Mouse (Mus musculus) brain, embryonic 14.5 days (tissue): ENCODE data around the gene Ttyh2. TPM values are rescaled to one million over a fixed set of nuclear protein-coding genes. Genes with fewer than 3 reads are reported as not detected.

Source experiments
- DNase-seq: peaks from one replicate; pipeline ENCODE4 v3.0.0-alpha.2; 2011; ENCODE audit warnings: low read depth
- CTCF ChIP-seq: fragments of 200-500 bp; IDR thresholded peaks from 2 replicates; pipeline ENCODE4 v1.5.1; 2012; ENCODE audit warnings: inconsistent platforms, mild to moderate bottlenecking, moderate library complexity, borderline replicate concordance; ENCODE audit not compliant: insufficient read depth, insufficient read length; ENCODE audit errors: extremely low read depth
- POLR2A ChIP-seq: fragments of 200-500 bp; IDR thresholded peaks from 2 replicates; pipeline ENCODE4 v1.6.1; 2012; ENCODE audit warnings: mild to moderate bottlenecking, inconsistent platforms, borderline replicate concordance; ENCODE audit not compliant: poor library complexity, insufficient read depth, insufficient read length, severe bottlenecking; ENCODE audit errors: extremely low read depth
- polyA plus RNA-seq: library from polyadenylated mRNA; depleted of rRNA; stranded (reverse); fragments of >200 nt; gene quantifications from 2 replicates; pipeline ENCODE4 v1.2.3, GENCODE M21; 2012

Ttyh2 gene
- polyA plus RNA-seq, 1 experiment = 25.4 TPM

DNA sequence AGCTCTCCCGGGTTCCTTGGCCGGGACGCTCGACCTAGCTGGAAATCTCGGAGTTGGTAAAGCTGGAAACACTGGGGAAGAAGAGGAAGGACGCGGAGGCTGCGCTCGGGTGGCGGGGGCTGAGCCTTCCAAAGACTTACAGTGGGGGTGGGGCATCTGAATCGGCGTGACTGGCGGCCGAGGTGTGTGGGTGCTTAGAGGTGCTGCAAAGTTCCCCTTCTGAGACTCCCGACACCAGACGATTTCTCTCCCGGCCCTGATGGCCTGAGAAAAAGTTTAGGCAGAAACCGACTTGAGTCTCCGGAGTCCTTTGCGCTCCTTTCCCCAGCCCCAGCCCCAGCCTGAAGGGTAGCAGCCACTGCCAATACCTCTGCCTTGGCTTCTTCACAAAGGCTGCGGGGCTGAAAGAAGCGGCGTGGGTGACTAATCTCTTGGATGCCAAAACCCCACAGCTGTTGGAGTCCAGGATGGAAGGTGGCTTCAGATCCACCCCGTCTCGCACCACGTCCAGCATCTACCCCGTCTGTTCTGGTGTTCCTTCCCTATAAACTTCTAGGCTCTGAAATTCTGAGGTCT is 683 bp downstream of the Ttyh2 start:
- no peak for TF ChIP-seq CTCF
- no peak for TF ChIP-seq POLR2A

DNA sequence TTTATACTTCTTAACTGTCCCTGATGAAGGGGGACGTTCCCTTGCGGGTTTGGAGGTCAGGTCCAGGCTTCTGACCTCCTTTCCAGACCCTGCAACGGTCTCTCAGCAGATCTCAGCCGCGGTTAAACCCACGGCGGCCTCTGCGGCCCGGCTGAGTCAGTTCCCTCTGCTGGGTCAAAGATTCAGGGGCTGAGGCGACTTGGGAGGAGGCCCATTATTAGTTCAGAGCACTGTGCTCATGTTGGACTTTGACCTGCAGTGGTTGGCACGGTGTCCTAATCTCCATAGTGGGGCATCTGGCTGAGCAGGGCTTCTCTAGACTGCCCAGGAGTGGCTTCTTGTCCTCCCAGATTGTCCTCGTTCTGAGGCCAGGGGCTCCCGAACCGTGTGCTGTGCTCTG is 1.2 kb downstream of the Ttyh2 start:
- TF ChIP-seq CTCF = no peak
- no peak for TF ChIP-seq POLR2A
- no peak for DNase-seq

More for the DNA sequence above, 683 bp downstream of the Ttyh2 start:
- DNase-seq = peak; percentile 66

DNA sequence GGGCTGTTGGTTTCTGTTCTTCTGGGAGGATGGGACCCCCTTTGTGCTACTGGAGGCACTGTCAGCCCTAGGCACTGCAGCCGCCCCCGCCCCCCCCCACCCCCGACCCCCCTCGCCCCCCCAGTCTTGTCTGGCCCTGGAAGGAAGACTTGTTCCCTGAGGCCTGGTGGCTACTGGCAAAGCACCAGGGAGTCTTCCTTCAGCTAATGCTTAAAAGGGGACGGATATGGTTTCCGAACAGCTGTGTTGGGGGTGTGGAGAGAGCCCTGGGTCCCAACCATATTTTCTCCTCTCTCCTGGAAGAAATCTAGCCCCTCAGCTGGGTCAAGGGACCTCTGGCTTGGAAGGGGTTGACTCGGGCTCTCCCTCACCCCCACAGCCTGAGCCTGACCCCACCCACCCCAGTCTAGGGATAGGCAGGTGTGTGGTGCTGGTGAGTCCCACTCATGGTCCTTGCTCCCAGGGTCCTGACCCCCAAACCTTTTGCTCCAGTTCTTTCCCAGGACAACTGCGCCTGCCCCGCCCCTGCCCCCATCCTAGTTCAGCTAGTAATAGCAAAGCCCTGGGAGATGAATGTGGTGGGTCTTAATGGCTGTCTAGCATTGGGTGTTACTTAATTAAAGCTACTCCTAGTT is 1.8 kb downstream of the Ttyh2 start:
- no peak for DNase-seq
- TF ChIP-seq CTCF = no peak
- no peak for TF ChIP-seq POLR2A

DNA sequence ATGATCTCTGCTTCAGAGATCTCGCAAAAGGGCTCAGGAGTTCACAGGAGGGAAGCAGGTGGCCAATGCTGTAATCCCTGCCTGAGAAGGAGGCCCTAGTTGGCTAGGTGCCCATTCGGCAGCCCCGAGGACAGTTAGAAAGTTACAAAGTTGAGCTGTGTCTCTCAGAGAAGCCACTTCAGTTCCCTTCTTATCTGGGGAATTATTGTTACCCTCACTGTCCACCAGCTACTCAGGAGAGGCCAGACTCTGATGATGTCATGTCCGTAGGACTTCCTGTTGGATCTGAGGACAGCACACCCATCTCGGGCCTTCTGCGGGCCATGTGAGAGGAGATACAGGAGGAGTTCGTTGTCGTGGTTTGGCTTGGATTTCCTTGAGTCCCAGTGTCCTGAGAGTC is 4.4 kb downstream of the Ttyh2 start:
- TF ChIP-seq POLR2A (no peak), CTCF (no peak)

DNA sequence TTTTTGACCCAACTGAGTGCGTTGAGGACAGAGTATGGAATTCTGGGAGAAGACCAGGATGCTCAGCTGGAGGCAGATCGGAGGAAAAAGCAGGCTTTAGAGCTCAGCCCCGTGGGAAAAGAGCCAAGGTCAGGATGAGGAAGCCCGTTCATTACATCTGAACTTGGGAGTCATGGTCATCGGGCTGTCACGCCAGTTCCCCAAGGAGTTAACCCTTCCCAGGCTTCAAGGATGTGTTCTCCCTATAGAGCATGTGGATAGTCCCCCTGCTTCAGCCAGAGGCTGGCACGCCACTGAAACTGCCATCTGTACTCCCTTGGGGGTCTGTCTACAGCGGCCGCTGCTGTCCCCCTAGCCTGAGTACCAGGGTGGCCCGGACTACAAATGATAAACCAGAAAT is 5.1 kb downstream of the Ttyh2 start:
- DNase-seq = no peak
- TF ChIP-seq CTCF (no peak), POLR2A (no peak)

More for the DNA sequence above, 4.4 kb downstream of the Ttyh2 start:
- no peak for DNase-seq

DNA sequence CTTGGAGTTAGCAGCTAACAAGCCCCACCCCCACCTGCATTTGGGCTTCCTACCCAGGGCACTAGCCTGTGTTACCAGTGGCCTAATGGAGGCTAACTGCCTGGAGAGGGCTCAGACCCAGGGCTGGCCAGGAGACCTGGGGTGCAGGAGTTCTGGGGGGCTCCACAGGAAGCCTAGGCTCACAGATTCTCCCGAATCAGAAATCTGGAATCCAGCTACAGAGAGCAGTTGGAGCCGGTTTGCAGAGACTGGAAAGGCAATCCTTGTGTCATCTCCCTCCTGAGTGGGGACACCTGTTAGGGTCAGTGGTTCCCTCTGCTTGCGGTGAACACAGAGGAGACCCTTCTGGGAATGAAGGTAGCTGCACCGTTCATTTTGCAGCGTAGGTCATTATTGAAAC is 5.8 kb downstream of the Ttyh2 start:
- no peak for TF ChIP-seq CTCF
- no peak for TF ChIP-seq POLR2A
- DNase-seq = no peak

DNA sequence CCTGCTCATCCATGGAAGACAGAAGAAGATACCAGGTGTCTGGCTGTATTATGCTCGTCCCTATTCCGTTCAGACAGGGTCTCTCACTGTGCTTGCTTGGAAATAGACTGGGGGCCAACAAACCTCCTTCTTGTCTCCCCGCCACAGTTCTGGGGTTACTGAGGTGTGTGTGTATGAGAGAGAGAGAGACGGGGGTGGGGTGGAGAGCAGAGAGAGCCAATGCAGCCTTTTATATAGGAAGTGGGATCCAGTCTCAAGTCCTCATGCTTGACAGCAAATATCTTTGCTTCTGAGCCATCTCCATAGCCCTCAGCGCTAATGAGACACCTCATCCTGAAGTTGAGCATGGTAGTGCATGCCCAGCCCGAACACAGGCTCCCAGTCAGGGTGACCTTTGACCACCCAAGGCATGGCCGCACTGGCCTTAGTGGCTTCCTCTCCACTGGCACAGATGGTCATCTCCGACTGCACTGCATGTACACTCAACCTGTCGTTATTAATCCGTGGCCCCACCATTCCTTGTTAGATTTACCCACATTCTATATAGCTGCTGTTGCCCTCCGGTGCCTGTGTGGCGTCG is 7.2 kb downstream of the Ttyh2 start:
- no peak for DNase-seq
- no peak for TF ChIP-seq POLR2A
- TF ChIP-seq CTCF = no peak

DNA sequence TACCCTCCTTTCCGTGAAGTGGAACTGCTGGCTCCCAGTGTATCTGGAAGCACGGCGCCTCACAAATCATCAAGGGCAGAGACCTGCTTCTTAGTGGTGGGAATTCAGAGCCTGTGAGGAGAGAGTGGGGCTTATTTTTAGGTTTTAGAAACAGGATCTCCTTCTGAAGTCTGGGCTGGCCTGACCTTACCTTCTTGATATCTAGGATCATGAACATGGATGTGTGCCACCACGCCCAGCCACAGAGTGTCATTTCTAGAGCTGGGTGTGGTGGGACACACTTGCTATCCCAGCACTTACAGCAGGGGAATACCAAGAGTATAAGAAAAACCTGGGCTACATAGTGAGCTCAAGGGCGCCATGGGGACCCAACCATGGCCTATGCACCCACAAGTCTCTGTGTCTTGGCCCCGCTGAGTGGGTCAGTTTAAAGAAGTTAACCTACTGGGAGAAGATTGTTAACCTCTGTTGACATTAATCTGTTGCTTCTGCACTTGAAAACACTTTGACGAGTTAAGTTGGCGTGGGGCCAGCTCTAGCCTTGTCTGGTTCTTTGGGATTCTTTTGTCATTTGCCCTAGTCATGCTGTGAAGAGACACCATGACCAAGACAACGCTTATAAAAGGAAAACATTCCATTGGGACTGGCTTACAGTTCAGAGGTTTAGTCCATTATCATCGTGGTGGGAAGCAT is 7.9 kb downstream of the Ttyh2 start:
- no peak for DNase-seq
- TF ChIP-seq POLR2A (no peak), CTCF (no peak)

DNA sequence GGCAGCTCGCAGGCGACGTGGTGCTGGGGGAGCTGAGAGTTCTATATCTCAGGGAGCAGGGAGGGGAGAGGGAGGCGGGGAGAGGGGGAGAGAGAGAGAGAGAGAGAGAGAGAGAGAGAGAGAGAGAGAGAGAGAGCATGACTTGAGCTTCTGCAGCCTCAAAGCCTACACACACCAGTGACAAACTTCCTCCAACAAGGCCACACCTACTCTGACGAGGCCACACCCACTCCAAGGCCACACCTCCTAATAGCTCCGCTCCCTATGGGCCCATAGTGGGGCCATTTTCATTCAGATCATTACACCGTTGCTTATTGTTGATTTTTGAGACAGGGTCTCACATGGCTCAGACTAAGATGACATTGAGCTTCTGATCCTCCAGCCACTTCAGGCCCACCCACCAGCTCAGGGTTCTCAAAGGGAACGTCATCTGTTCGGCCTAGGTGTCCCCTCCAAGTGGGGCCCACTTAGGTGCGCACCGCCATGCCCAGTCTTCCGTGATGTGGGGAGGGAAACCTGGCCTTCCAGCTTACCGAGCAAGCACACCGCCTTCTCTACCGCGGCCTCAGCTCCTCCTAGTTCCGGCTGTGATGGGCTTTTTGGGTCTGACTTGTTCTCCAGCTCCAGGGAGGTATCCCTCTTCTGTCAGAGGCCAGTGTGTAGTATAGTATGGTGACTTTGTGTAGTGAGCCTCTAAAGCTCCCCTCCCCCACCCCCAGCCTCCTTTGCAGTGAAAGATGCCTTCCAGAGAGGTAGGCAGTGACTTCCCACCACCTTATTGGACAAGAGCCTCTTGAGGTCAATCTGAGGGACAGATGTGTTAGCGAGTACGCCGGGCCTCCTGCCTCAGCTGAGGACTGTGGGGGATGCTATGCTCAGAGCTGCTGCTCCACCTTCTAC is 8.7 kb downstream of the Ttyh2 start:
- no peak for DNase-seq
- TF ChIP-seq CTCF (no peak), POLR2A (no peak)

DNA sequence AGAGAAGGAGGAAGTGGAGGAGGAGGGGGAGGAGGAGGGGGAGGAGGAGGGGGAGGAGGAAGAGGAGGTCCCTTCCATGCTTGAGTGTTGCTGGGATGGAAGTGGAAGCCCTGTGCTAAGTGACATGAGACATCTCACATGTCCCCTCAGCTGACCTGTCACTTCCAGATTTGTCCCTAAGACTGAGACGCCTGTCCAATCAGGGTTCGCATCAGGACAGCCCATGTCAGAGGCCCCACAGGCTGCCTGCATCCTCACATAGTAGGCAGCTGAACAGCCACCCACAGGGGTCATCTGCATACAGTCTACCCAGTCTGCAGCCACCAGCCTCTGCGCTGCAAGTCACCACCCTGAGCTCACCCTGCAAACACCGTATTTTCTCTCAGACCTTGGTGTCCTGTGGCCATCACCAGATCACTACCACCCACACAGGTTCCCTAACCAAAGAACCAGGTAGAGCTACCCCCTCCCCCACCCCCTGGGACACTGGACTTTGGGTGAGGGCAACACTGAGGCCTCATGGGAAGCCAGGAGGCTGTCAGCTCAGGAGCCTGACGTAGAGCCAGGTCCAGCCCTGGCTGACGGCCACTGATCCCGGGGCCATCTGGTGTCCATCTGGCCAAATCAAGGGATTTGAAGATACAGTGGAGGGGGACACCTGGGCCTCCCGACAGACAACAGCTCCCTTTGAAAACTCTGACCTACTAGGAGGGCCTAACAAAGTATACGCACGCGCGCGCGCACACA is 9.6 kb downstream of the Ttyh2 start:
- TF ChIP-seq POLR2A (no peak), CTCF (no peak)
- peak; percentile 59 for DNase-seq
